Mouse (Mus musculus): ENCODE data around the gene Lrrc73.

Lrrc73 gene

GRCm38 (mm10) chr17:46253452-46254084 lies at the start of gene Lrrc73:
Lrrc73 (plus strand) TSS chr17:46253531.
- DNase-seq (ENCODE audit: low spot score in 2 of 2): peak; percentile 86 to 87

GRCm38 (mm10) chr17:46206676-46207075 lies 46.7 kb upstream of the Lrrc73 start:
- DNase-seq (ENCODE audit: low spot score in 2 of 2): no peak

- no peak for DNase-seq (ENCODE audit: low spot score in 2 of 2)
Measured at GRCm38 (mm10) chr17:46210550-46210949, 42.8 kb upstream of the Lrrc73 start.

GRCm38 (mm10) chr17:46221601-46222000 lies 31.7 kb upstream of the Lrrc73 start:
- no peak for DNase-seq (ENCODE audit: low spot score in 2 of 2)

GRCm38 (mm10) chr17:46227576-46227975 lies 25.8 kb upstream of the Lrrc73 start:
- DNase-seq (ENCODE audit: low spot score in 2 of 2): no peak

GRCm38 (mm10) chr17:46236067-46236466 lies 17.3 kb upstream of the Lrrc73 start:
- no peak for DNase-seq (ENCODE audit: low spot score in 2 of 2)

GRCm38 (mm10) chr17:46237079-46237478 lies 16.3 kb upstream of the Lrrc73 start:
- DNase-seq (ENCODE audit: low spot score in 2 of 2): no peak

GRCm38 (mm10) chr17:46237480-46237879 lies 15.9 kb upstream of the Lrrc73 start:
- DNase-seq (ENCODE audit: low spot score in 2 of 2): no peak

- DNase-seq (ENCODE audit: low spot score in 2 of 2): no peak
Measured at GRCm38 (mm10) chr17:46239516-46240114, 13.7 kb upstream of the Lrrc73 start.

- DNase-seq (ENCODE audit: low spot score in 2 of 2): no peak
Measured at GRCm38 (mm10) chr17:46241471-46241870, 11.9 kb upstream of the Lrrc73 start.

- no peak for DNase-seq (ENCODE audit: low spot score in 2 of 2)
Measured at GRCm38 (mm10) chr17:46242274-46242673, 11.1 kb upstream of the Lrrc73 start.

GRCm38 (mm10) chr17:46242993-46243392 lies 10.3 kb upstream of the Lrrc73 start:
- no peak for DNase-seq (ENCODE audit: low spot score in 2 of 2)

- DNase-seq (ENCODE audit: low spot score in 2 of 2): no peak
Measured at GRCm38 (mm10) chr17:46243624-46244023, 9.7 kb upstream of the Lrrc73 start.

GRCm38 (mm10) chr17:46244579-46244978 lies 8.8 kb upstream of the Lrrc73 start:
- DNase-seq (ENCODE audit: low spot score in 2 of 2): no peak

- DNase-seq (ENCODE audit: low spot score in 2 of 2): peak; percentile 92 to 94
Measured at GRCm38 (mm10) chr17:46247512-46248188, 5.7 kb upstream of the Lrrc73 start, which contains the start of the genes Polr1c and Yipf3. Polr1c (minus strand) TSS chr17:46248054. Yipf3 (plus strand) TSS chr17:46248080.

GRCm38 (mm10) chr17:46248189-46248522 lies 5.2 kb upstream of the Lrrc73 start:
- DNase-seq (ENCODE audit: low spot score in 2 of 2): no peak

- DNase-seq (ENCODE audit: low spot score in 2 of 2): no peak
Measured at GRCm38 (mm10) chr17:46251174-46251573, 2.2 kb upstream of the Lrrc73 start.

- no peak for DNase-seq (ENCODE audit: low spot score in 2 of 2)
Measured at GRCm38 (mm10) chr17:46252571-46253451, 520 bp upstream of the Lrrc73 start.

- no peak for DNase-seq (ENCODE audit: low spot score in 2 of 2)
Measured at GRCm38 (mm10) chr17:46254106-46254505, 775 bp downstream of the Lrrc73 start.

GRCm38 (mm10) chr17:46255147-46255546 lies 1.8 kb downstream of the Lrrc73 start:
- DNase-seq (ENCODE audit: low spot score in 2 of 2): no peak

GRCm38 (mm10) chr17:46258279-46259053 lies 5.1 kb downstream of the Lrrc73 start:
- DNase-seq (ENCODE audit: low spot score in 2 of 2): no peak

All from urinary bladder, adult 18-20 months (tissue).